Mouse (Mus musculus): ENCODE data around the gene Slc25a24.

The Slc25a24 gene

GRCm38 (mm10) chr3:109169121-109169520 lies 46.2 kb downstream of the Slc25a24 start:
- no peak for DNase-seq (ENCODE audit: low read depth)

- DNase-seq (ENCODE audit: low read depth): peak; percentile 51
Measured at GRCm38 (mm10) chr3:109171070-109171778, 48.3 kb downstream of the Slc25a24 start.

GRCm38 (mm10) chr3:109174394-109174793 lies 51.4 kb downstream of the Slc25a24 start:
- no peak for DNase-seq (ENCODE audit: low read depth)

- no peak for DNase-seq (ENCODE audit: low read depth)
Measured at GRCm38 (mm10) chr3:109178705-109179104, 55.8 kb downstream of the Slc25a24 start.

GRCm38 (mm10) chr3:109179528-109180076 lies 56.7 kb downstream of the Slc25a24 start:
- DNase-seq (ENCODE audit: low read depth): no peak

- DNase-seq (ENCODE audit: low read depth): no peak
Measured at GRCm38 (mm10) chr3:109196166-109196565, 73.2 kb downstream of the Slc25a24 start.

- DNase-seq (ENCODE audit: low read depth): no peak
Measured at GRCm38 (mm10) chr3:109199280-109199679, 76.3 kb downstream of the Slc25a24 start.

GRCm38 (mm10) chr3:109212322-109212721 lies 89.4 kb downstream of the Slc25a24 start:
- no peak for DNase-seq (ENCODE audit: low read depth)

- DNase-seq (ENCODE audit: low read depth): no peak
Measured at GRCm38 (mm10) chr3:109216352-109216751, 93.4 kb downstream of the Slc25a24 start.

Measured in fibroblast of lung, adult 2 months (primary cell).